Mouse (Mus musculus) adrenal gland, adult (tissue): ENCODE data around the gene Irx1.

ENCODE experiments used
- DNase-seq, 2 experiments: peaks; one replicate each; pipeline ENCODE4 v3.0.0; 2022 to 2023; ENCODE audit warnings: low spot score in 1 of 2; ENCODE audit not compliant: inconsistent age in 2 of 2

Gene Irx1

GRCm38 (mm10) chr13:71949859-71950258 is 13.7 kb downstream of the Irx1 start:
- no peak for DNase-seq

GRCm38 (mm10) chr13:71910361-71910760 is 53.2 kb downstream of the Irx1 start:
- no peak for DNase-seq
